Mouse (Mus musculus): ENCODE data around the gene Lrrfip2. TPM values are rescaled to one million over a fixed set of nuclear protein-coding genes. Genes with fewer than 3 reads are reported as not detected.

Lrrfip2 gene
- polyA plus RNA-seq, 1 experiment from 2014 or later: 50.7 TPM

Other genes starting within 250 kb of the Lrrfip2 start
- 0.50 and 0.72 TPM in 2 replicates for gene Als2cl, start 237.7 kb upstream of the Lrrfip2 start, polyA plus RNA-seq (2014; fragmentation: Nextera tagmentation; extraction: Ambion mirVana)
- 0.75 and 1.5 TPM in 2 replicates for gene Tmie, start 237.5 kb upstream of the Lrrfip2 start, polyA plus RNA-seq (2014; fragmentation: Nextera tagmentation; extraction: Ambion mirVana)
- not detected in 2 replicates for gene Fam240a, start 200.7 kb upstream of the Lrrfip2 start, polyA plus RNA-seq (2014; fragmentation: Nextera tagmentation; extraction: Ambion mirVana)
- gene Tdgf1, start 171.4 kb upstream of the Lrrfip2 start, polyA plus RNA-seq (2014; fragmentation: Nextera tagmentation; extraction: Ambion mirVana): not detected in 2 replicates
- 0.38 and 0.51 TPM in 2 replicates for gene Lrrc2, start 166.0 kb upstream of the Lrrfip2 start, polyA plus RNA-seq (2014; fragmentation: Nextera tagmentation; extraction: Ambion mirVana)
- not detected in 2 replicates for gene Rtp3, start 127.0 kb upstream of the Lrrfip2 start, polyA plus RNA-seq (2014; fragmentation: Nextera tagmentation; extraction: Ambion mirVana)
- 0.24 and 0.51 TPM in 2 replicates for gene Ltf, start 98.3 kb upstream of the Lrrfip2 start, polyA plus RNA-seq (2014; fragmentation: Nextera tagmentation; extraction: Ambion mirVana)
- gene Ccrl2, start 60.1 kb upstream of the Lrrfip2 start, polyA plus RNA-seq (2014; fragmentation: Nextera tagmentation; extraction: Ambion mirVana): 1.2 and 1.9 TPM in 2 replicates
- 25.0 and 30.4 TPM in 2 replicates for gene Mlh1, start 154.2 kb downstream of the Lrrfip2 start, polyA plus RNA-seq (2014; fragmentation: Nextera tagmentation; extraction: Ambion mirVana)
- 77.0 and 93.4 TPM in 2 replicates for gene Epm2aip1, start 154.3 kb downstream of the Lrrfip2 start, polyA plus RNA-seq (2014; fragmentation: Nextera tagmentation; extraction: Ambion mirVana)
- 14.2 and 18.1 TPM in 2 replicates for gene Trank1, start 194.1 kb downstream of the Lrrfip2 start, polyA plus RNA-seq (2014; fragmentation: Nextera tagmentation; extraction: Ambion mirVana)

All from midbrain, embryonic 14.5 days (tissue).